Mouse (Mus musculus) midbrain, embryonic 13.5 days (tissue): ENCODE results near the gene Ptpre. TPM values are rescaled to one million over a fixed set of nuclear protein-coding genes. Genes with fewer than 3 reads are reported as not detected.

Source experiments
- ATAC-seq: fragments of 200-750 bp; cut with Nextera tagmentation; 2 replicates; pipeline ENCODE4 v1.8.0; 2017; ENCODE audit warnings: mild to moderate bottlenecking, moderate TSS enrichment, moderate library complexity
- H3K27ac ChIP-seq: fragments of 300-500 bp; sonication (generic); 2 replicates; pipeline ENCODE4 v1.5.1; 2015; ENCODE audit warnings: inconsistent platforms, mild to moderate bottlenecking, moderate library complexity
- H3K27me3 ChIP-seq: fragments of 300-500 bp; sonication (generic); 2 replicates; pipeline ENCODE4 v1.6.1; 2015; ENCODE audit warnings: mild to moderate bottlenecking, inconsistent platforms
- H3K36me3 ChIP-seq: fragments of 300-500 bp; sonication (generic); 2 replicates; pipeline ENCODE4 v1.6.1; 2015; ENCODE audit warnings: mild to moderate bottlenecking, inconsistent platforms
- H3K4me1 ChIP-seq: fragments of 300-500 bp; sonication (generic); replicated peaks from 2 replicates; pipeline ENCODE4 v1.6.1; 2015; ENCODE audit warnings: inconsistent platforms
- H3K4me2 ChIP-seq: fragments of 300-500 bp; sonication (generic); replicated peaks from 2 replicates; pipeline ENCODE4 v1.6.1; 2015; ENCODE audit warnings: moderate library complexity, mild to moderate bottlenecking, inconsistent platforms
- H3K4me3 ChIP-seq: fragments of 300-500 bp; sonication (generic); replicated peaks from 2 replicates; pipeline ENCODE4 v1.5.1; 2015; ENCODE audit warnings: mild to moderate bottlenecking, inconsistent platforms
- H3K9ac ChIP-seq: fragments of 300-500 bp; sonication (generic); replicated peaks from 2 replicates; pipeline ENCODE4 v1.6.1; 2015; ENCODE audit warnings: mild to moderate bottlenecking, inconsistent platforms
- H3K9me3 ChIP-seq: fragments of 300-500 bp; sonication (generic); 2 replicates; pipeline ENCODE4 v1.6.1; 2016; ENCODE audit warnings: mild to moderate bottlenecking, inconsistent platforms
- WGBS: fragments of 180-500 bp; shearing (Covaris S2); methylation state at CpG from one replicate; pipeline ENCODE4 v1.1.7; 2015; 5-methylcytosine and 5-hydroxymethylcytosine counted together
- polyA plus RNA-seq: library from polyadenylated mRNA; unstranded; fragments of >200 nt; fragmentation: Nextera tagmentation; extraction: Ambion mirVana; gene quantifications from 2 replicates; pipeline ENCODE4 v1.2.1, GENCODE M21; 2015

Ptpre gene
- polyA plus RNA-seq, 1 experiment from 2014 or later: 3.7 TPM

DNA sequence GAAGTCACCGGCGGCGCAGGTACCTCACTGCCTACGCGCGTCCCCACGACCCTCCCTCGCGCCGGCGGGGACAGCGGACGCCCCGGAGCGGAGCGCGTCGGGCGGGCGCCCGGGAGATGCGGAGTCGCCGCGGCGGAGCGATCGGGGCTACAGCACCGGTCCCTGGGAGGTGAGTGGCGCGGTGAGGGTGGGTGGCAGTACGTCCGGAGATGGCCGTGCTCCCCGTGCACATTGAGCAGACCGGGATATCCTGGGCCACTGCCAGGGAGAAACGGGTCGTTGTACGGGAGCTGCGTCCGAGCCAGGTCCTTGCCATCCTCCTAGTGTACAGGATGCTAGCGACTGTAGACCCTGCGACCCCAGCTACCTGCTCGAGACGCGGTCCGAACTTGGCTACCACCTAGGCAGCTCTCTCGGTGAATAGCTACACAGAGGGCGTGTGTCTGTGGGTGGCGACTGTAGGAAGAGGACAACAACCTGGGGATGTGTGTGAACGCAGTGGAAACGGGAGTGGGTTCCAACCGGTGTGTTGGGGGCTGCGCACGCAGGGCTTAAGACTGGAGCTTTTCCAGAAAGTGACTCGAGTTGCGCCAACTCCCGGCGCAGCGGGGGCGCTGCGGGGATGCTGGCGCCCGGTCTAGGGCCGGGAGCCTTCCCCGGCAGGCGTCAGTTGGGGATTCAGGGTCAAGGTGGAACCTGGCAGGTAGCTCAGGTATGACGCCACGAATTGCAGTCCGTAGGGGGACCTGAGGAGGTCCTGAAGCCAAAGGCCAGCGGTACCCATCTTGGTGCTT lies 864 bp downstream of the Ptpre start:
- Histone ChIP-seq H3K27ac (peak overlapping the region; percentile 66), H3K4me2 (peak overlapping the region; percentile 82), H3K4me1 (peaks cover 7% of the 10 kb centered on the region), H3K36me3 (no peaks in the 10 kb centered on the region), H3K27me3 (peaks cover 20% of the 10 kb centered on the region), H3K9ac (peak overlapping the region; percentile 69), H3K9me3 (no peaks in the 10 kb centered on the region), H3K4me3 (peak overlapping the region; percentile 54)
- WGBS: under 1% methylated on average over 66 of the region's 71 CpGs
- peak; percentile 74 for ATAC-seq

DNA sequence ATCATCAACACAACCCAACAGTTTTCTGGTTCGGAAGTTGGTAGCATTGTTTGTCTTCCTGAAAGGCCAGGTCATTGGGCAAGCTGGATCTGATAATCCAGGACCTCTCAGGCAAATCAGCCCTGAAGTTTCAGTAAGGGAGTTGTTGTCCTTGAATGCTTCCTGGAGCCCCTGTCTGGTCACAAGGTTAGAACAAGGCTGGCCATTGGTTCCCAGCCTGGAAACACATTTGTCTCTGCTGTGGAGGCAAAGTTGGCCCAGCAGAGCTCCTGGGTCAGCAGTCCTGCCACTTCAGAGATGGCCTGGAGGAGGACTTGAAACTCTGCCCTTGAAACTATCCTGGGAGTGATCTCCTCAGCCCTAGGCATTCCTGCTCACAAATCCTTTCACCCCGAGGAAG lies 2.1 kb downstream of the Ptpre start:
- Histone ChIP-seq H3K9ac (no peak overlapping the region), H3K36me3 (no peaks in the 10 kb centered on the region), H3K4me1 (peaks cover 7% of the 10 kb centered on the region), H3K4me3 (no peak overlapping the region), H3K4me2 (peak overlapping the region; percentile 82), H3K9me3 (no peaks in the 10 kb centered on the region), H3K27me3 (peaks cover 20% of the 10 kb centered on the region), H3K27ac (no peak overlapping the region)
- WGBS: 95% methylated on average over 2 of the region's 2 CpGs
- no peak for ATAC-seq

DNA sequence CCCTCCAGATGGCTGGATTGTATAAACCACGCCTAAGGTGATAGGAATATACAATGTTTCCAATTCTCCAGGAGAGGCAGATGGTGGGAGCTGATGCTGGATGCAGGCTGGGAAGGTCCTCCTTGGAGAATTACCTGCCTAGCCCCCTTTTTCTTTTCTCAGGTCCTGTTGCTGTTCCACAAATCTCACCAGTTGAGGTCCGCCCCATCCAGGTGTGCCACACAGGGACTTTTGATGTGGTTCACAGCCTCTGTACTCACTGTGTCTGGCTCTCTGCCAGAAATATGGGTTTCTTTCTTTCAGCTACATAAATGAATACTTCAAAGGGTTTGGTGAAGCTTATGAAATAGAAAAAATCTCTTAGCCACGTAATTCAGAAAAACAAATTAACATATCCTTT lies 5.0 kb downstream of the Ptpre start:
- Histone ChIP-seq H3K36me3 (no peaks in the 10 kb centered on the region), H3K9ac (no peak overlapping the region), H3K4me1 (peaks cover 7% of the 10 kb centered on the region), H3K4me2 (no peak overlapping the region), H3K9me3 (no peaks in the 10 kb centered on the region), H3K27ac (no peak overlapping the region), H3K4me3 (no peak overlapping the region), H3K27me3 (peaks cover 20% of the 10 kb centered on the region)
- 83% methylated on average over 3 of the region's 3 CpGs for WGBS
- ATAC-seq: no peak

DNA sequence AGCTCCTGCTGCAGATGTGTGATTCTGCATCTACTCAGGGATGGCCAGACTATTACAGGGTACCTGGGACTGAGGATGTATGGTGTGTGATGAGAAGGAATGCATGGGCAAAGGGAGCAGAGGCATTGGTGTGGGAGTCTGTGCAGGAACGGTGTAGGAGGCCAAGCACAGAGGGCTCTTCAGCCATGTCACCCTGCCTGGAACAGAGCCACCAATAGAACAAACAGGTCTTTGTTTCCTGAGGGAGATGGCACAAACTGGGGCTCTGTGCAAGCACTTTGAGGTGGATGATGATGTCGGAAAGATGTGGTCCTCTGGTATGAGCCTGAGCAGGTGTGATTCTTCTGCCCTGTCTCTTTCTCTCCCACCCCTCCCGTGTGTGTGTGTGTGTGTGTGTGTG lies 5.8 kb downstream of the Ptpre start:
- 73% methylated on average over 2 of the region's 3 CpGs for WGBS
- Histone ChIP-seq H3K4me3 (no peak overlapping the region), H3K4me2 (no peak overlapping the region), H3K36me3 (no peaks in the 10 kb centered on the region), H3K27ac (no peak overlapping the region), H3K9me3 (no peaks in the 10 kb centered on the region), H3K4me1 (peaks cover 6% of the 10 kb centered on the region), H3K27me3 (peaks cover 20% of the 10 kb centered on the region), H3K9ac (no peak overlapping the region)
- no peak for ATAC-seq

GRCm38 (mm10) chr7:135544321-135544720 lies 7.0 kb downstream of the Ptpre start:
- no peaks in the 10 kb centered on the region for H3K9me3 ChIP-seq
- H3K36me3 ChIP-seq: no peaks in the 10 kb centered on the region
- no peak for ATAC-seq
- H3K4me3 ChIP-seq: no peak overlapping the region
- H3K27ac ChIP-seq: no peak overlapping the region
- H3K27me3 ChIP-seq: peaks cover 9% of the 10 kb centered on the region
- H3K4me2 ChIP-seq: no peak overlapping the region
- 88% methylated on average over 6 of the region's 6 CpGs for WGBS
- peaks cover 4% of the 10 kb centered on the region; the same call in 1 of the 2 replicates for H3K4me1 ChIP-seq
- no peak overlapping the region for H3K9ac ChIP-seq

GRCm38 (mm10) chr7:135545957-135546356 lies 8.7 kb downstream of the Ptpre start:
- Histone ChIP-seq H3K36me3 (no peaks in the 10 kb centered on the region), H3K4me3 (no peak overlapping the region), H3K9ac (no peak overlapping the region), H3K27me3 (no peaks in the 10 kb centered on the region), H3K4me1 (peaks cover 4% of the 10 kb centered on the region; the same call in 1 of the 2 replicates), H3K4me2 (no peak overlapping the region), H3K9me3 (no peaks in the 10 kb centered on the region), H3K27ac (no peak overlapping the region)
- WGBS: 76% methylated on average over 7 of the region's 7 CpGs
- ATAC-seq: no peak

GRCm38 (mm10) chr7:135546530-135546929 lies 9.2 kb downstream of the Ptpre start:
- Histone ChIP-seq H3K4me1 (peaks cover 4% of the 10 kb centered on the region; the same call in 1 of the 2 replicates), H3K36me3 (no peaks in the 10 kb centered on the region), H3K9ac (no peak overlapping the region), H3K9me3 (no peaks in the 10 kb centered on the region), H3K4me2 (no peak overlapping the region), H3K4me3 (no peak overlapping the region), H3K27ac (no peak overlapping the region), H3K27me3 (no peaks in the 10 kb centered on the region)
- no peak for ATAC-seq
- WGBS: 66% methylated on average over 5 of the region's 5 CpGs

- no peaks in the 10 kb centered on the region for H3K9me3 ChIP-seq
- H3K4me2 ChIP-seq: no peak overlapping the region
- no peak overlapping the region for H3K9ac ChIP-seq
- WGBS: 66% methylated on average over 6 of the region's 6 CpGs
- H3K27me3 ChIP-seq: no peaks in the 10 kb centered on the region
- H3K4me1 ChIP-seq: peaks cover 4% of the 10 kb centered on the region; the same call in 1 of the 2 replicates
- ATAC-seq: no peak
- no peak overlapping the region for H3K4me3 ChIP-seq
- no peaks in the 10 kb centered on the region for H3K36me3 ChIP-seq
- H3K27ac ChIP-seq: no peak overlapping the region
Observed at GRCm38 (mm10) chr7:135548434-135548833, 11.2 kb downstream of the Ptpre start.

- H3K4me1 ChIP-seq: peaks cover 4% of the 10 kb centered on the region; the same call in 1 of the 2 replicates
- H3K27me3 ChIP-seq: peaks cover 3% of the 10 kb centered on the region
- H3K4me3 ChIP-seq: no peak overlapping the region
- H3K9me3 ChIP-seq: no peaks in the 10 kb centered on the region
- no peak overlapping the region; the same call in 1 of the 2 replicates for H3K9ac ChIP-seq
- no peak overlapping the region for H3K4me2 ChIP-seq
- 96% methylated on average over 1 of the region's 1 CpGs for WGBS
- H3K36me3 ChIP-seq: no peaks in the 10 kb centered on the region
- ATAC-seq: no peak
- H3K27ac ChIP-seq: no peak overlapping the region
Observed at GRCm38 (mm10) chr7:135551547-135551946, 14.3 kb downstream of the Ptpre start.

- H3K27ac ChIP-seq: no peak overlapping the region
- H3K9ac ChIP-seq: no peak overlapping the region
- ATAC-seq: no peak
- H3K4me3 ChIP-seq: no peak overlapping the region
- H3K27me3 ChIP-seq: peaks cover 3% of the 10 kb centered on the region
- H3K9me3 ChIP-seq: no peaks in the 10 kb centered on the region
- H3K4me1 ChIP-seq: 0 out of 2 replicates have a peak, but pooled peaks cover under 1% of the 10 kb centered on the region
- 82% methylated on average over 3 of the region's 3 CpGs for WGBS
- H3K4me2 ChIP-seq: no peak overlapping the region
- no peaks in the 10 kb centered on the region for H3K36me3 ChIP-seq
Observed at GRCm38 (mm10) chr7:135553550-135553949, 16.3 kb downstream of the Ptpre start.

DNA sequence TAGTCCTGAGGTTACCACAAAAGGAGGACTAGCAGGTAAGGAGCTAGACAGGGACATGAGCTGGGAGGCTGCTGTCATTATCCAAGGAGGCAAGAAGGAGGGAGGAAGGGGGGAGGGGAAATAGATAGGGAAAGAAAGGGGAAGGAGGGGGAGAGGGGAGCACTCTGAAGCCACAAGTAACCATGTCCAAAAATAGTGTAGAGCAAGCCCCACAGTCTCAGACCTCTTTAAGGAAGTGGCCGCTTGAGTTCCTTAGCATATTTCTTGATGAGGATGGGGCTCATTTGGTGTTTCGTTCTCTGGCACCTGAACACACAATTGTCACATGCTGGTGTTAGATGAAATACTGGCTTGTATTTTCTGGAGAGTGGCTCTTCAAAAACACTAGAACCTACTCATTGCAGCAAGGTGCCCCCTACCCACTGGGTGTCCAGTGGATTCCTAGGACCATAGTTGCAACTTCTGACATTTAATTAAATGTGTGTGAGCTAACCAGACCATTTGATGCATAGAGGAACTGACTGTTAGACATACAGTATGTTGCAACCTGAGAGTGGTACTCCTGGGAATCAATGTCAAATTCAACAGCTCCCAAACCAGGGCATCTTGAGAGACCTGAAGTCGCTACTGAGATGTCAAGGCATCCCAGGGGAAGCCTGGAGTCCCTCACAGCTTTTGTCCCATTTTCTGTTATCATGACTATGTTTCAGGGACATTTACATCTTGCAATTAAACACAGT lies 19.6 kb downstream of the Ptpre start:
- ATAC-seq: no peak
- Histone ChIP-seq H3K9me3 (no peaks in the 10 kb centered on the region), H3K9ac (no peak overlapping the region), H3K36me3 (no peaks in the 10 kb centered on the region), H3K4me2 (no peak overlapping the region), H3K27ac (no peak overlapping the region), H3K27me3 (peaks cover 3% of the 10 kb centered on the region), H3K4me1 (no peaks in the 10 kb centered on the region), H3K4me3 (no peak overlapping the region)
- WGBS: 84% methylated on average over 3 of the region's 3 CpGs

DNA sequence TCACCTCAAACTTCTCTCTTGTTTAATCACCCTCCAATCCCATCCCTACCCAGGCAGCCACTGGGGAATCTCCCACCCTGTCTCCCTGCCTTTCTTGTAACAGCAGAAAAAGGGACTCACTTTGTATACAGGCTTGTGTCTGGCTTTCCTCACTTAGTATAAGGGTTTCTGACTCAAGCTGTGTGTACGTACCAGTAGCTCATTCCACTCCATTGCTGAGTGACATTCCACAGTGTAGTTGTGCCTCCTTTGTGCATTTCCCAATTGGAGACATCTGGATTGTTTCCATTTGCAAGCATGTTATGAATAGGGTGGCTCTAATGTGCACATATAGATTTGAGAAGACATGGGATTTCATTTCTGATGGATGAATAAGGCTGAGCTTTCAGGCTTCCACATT lies 23.0 kb downstream of the Ptpre start:
- Histone ChIP-seq H3K27ac (no peak overlapping the region), H3K9ac (no peak overlapping the region), H3K9me3 (no peaks in the 10 kb centered on the region), H3K4me1 (no peaks in the 10 kb centered on the region), H3K36me3 (no peaks in the 10 kb centered on the region), H3K4me2 (no peak overlapping the region), H3K4me3 (no peak overlapping the region), H3K27me3 (peaks cover 3% of the 10 kb centered on the region; the same call in 1 of the 2 replicates)
- 79% methylated on average over 1 of the region's 1 CpGs for WGBS
- ATAC-seq: no peak
